Mouse (Mus musculus): ENCODE measurements around the gene Maml1.

- no peak for TF ChIP-seq CTCF (conservative IDR thresholded peaks at IDR 0.05; ENCODE audit: insufficient read depth, insufficient read length, low read depth, low read length)
- TF ChIP-seq POLR2A (IDR thresholded peaks at IDR 0.05; ENCODE audit: low read depth, low read length): no peak
Measured at GRCm38 (mm10) chr11:50236937-50237835, 54.9 kb downstream of the Maml1 start.
